Mouse (Mus musculus) monocyte, adult 59 days (primary cell): Measurements from ENCODE around the gene Krtap6-1. TPM values are rescaled to one million over a fixed set of nuclear protein-coding genes. Genes with fewer than 3 reads are reported as not detected.

Source experiments
- total RNA-seq, 2 experiments: library from RNA; stranded (reverse); gene quantifications; one replicate each; pipeline ENCODE4 v1.2.4; 2023

Gene Krtap6-1
- total RNA-seq = not detected

GRCm38 (mm10) chr16:89031399-89031798 lies at the start of gene Krtap6-1:
TSS of gene Krtap6-1 (plus strand) at chr16:89031699.

GRCm38 (mm10) chr16:89010659-89011058 lies 20.8 kb upstream of the Krtap6-1 start, which contains the start of gene Krtap22-2:
TSS of gene Krtap22-2 (minus strand) at chr16:89010759.

GRCm38 (mm10) chr16:89014984-89015383 lies 16.5 kb upstream of the Krtap6-1 start, which contains the start of gene Gm10229:
TSS of gene Gm10229 (plus strand) at chr16:89015284.

GRCm38 (mm10) chr16:89041372-89041771 lies 9.9 kb downstream of the Krtap6-1 start, which contains the start of gene Gm10228:
TSS of gene Gm10228 (minus strand) at chr16:89041472.

GRCm38 (mm10) chr16:89047783-89048182 lies 16.3 kb downstream of the Krtap6-1 start, which contains the start of gene Krtap6-5:
TSS of gene Krtap6-5 (minus strand) at chr16:89047883.

GRCm38 (mm10) chr16:89063902-89064301 lies 32.4 kb downstream of the Krtap6-1 start, which contains the start of gene 1110025L11Rik:
TSS of gene 1110025L11Rik (minus strand) at chr16:89064002.

Other genes with a start within 250 kb of the Krtap6-1 start
- gene Gm20741, start 219.5 kb upstream of the Krtap6-1 start, total RNA-seq = not detected
- not detected for gene Krtap15, start 211.5 kb upstream of the Krtap6-1 start, total RNA-seq
- gene Krtap14, start 205.6 kb upstream of the Krtap6-1 start, total RNA-seq = not detected
- not detected for gene Krtap19-1, start 162.3 kb upstream of the Krtap6-1 start, total RNA-seq
- not detected for gene Krtap19-2, start 157.4 kb upstream of the Krtap6-1 start, total RNA-seq
- gene Krtap19-3, start 153.7 kb upstream of the Krtap6-1 start, total RNA-seq = not detected
- not detected for gene Krtap19-4, start 146.6 kb upstream of the Krtap6-1 start, total RNA-seq
- gene Krtap19-5, start 135.2 kb upstream of the Krtap6-1 start, total RNA-seq = not detected
- not detected for gene Krtap19-9b, start 99.4 kb upstream of the Krtap6-1 start, total RNA-seq
- not detected for gene Krtap16-3, start 68.8 kb upstream of the Krtap6-1 start, total RNA-seq
- not detected for gene Krtap22-2, start 20.9 kb upstream of the Krtap6-1 start, total RNA-seq
- gene Gm10229, start 16.4 kb upstream of the Krtap6-1 start, total RNA-seq = not detected
- gene Gm10228, start 9.8 kb downstream of the Krtap6-1 start, total RNA-seq = not detected
- not detected for gene Krtap6-5, start 16.2 kb downstream of the Krtap6-1 start, total RNA-seq
- gene 1110025L11Rik, start 32.3 kb downstream of the Krtap6-1 start, total RNA-seq = not detected
- gene Krtap6-3, start 52.3 kb downstream of the Krtap6-1 start, total RNA-seq = not detected
- gene Gm6358, start 109.2 kb downstream of the Krtap6-1 start, total RNA-seq = not detected
- not detected for gene Gm10061, start 119.4 kb downstream of the Krtap6-1 start, total RNA-seq
- not detected for gene Gm9789, start 126.3 kb downstream of the Krtap6-1 start, total RNA-seq
- not detected for gene Gm7735, start 137.8 kb downstream of the Krtap6-1 start, total RNA-seq
- not detected for gene 1110057P08Rik, start 143.0 kb downstream of the Krtap6-1 start, total RNA-seq
- gene Krtap20-2, start 174.2 kb downstream of the Krtap6-1 start, total RNA-seq = not detected